Mouse (Mus musculus): Measurements from ENCODE around the gene Arhgdig.

Arhgdig gene

DNA sequence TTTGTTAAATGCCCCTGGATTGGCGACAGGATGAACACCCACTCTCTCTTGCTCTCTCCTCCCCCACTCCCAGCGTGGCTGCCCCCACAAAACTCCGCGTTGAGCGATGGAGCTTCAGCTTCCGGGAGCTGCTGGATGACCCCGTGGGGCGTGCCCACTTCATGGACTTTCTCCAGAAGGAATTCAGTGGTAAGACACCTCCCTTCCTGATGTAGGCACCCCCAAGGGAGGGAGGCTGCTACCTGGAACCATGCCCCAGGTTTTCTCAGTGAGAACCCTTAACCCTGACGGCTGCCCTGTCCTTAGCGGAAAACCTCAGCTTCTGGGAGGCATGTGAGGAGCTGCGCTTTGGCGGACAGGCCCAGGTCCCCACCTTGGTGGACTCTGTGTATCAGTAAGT lies at the start of gene Arhgdig:
TSS of gene Arhgdig (minus strand) at position 101 of the 400 bp plus-strand sequence.
- DNase-seq (ENCODE audit: extremely low read depth, low read depth, low spot score): no peak

DNA sequence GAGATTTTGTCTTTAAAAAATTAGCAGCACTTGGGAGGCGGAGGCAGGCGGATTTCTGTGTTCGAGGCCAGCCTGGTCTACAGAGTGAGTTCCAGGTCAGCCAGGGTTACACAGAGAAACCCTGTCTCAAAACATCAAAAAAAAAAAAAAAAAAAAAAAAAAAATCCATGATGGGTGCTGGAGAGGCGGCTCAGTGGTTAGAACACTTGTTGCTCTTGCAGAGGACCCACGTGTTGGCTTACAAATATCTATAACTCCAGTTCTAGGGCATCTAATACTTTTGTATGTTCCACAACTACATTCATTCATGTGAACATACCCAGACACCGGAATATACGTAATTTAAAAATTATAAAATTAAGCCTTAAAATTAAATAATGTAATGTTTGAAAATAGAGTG lies 47.7 kb upstream of the Arhgdig start:
- no peak for DNase-seq (ENCODE audit: extremely low read depth, low read depth, low spot score)

GRCm38 (mm10) chr17:26253399-26253798 lies 45.8 kb upstream of the Arhgdig start:
- DNase-seq (ENCODE audit: extremely low read depth, low read depth, low spot score): no peak

- no peak for DNase-seq (ENCODE audit: extremely low read depth, low read depth, low spot score)
These were observed 45.1 kb upstream of the Arhgdig start, which contains the start of gene Luc7l for GRCm38 (mm10) chr17:26252539-26253251. Luc7l (plus strand) TSS chr17:26252896.

GRCm38 (mm10) chr17:26251886-26252538 lies 44.4 kb upstream of the Arhgdig start:
- DNase-seq (ENCODE audit: extremely low read depth, low read depth, low spot score): no peak

- no peak for DNase-seq (ENCODE audit: extremely low read depth, low read depth, low spot score)
These were observed 36.7 kb upstream of the Arhgdig start, which contains the start of gene Fam234a for GRCm38 (mm10) chr17:26244101-26244841. Fam234a (minus strand) TSS chr17:26244242.

DNA sequence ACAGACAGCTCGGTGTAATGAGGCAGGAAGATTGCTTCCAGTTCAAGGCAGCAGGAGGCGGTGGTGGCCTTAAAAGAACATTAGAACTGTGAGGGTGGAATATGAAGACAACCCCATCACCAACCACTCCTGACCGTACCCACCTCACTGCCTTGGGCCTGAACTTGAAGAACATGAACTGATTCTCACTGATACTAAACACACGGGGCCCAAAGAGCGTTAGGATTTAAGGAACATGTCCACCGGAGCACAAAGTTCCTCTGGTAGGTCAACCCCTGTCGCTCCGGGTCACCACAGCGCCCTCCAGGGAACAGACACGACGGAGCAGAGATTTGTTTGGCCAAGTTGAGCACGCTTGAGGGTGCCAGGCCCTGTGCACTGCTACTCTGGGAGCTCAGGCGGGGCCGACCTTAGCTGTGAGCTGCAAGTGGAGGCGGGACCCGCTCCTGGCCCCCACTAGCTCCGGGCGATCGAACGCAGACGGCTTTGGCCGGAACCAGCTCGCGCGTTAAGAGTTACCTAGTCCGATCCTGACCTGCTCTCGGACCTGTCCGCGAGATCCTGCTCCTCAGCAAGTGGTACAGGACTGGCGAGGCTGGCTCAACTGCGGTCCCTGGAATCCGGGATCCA lies 36.0 kb upstream of the Arhgdig start:
- no peak for DNase-seq (ENCODE audit: extremely low read depth, low read depth, low spot score)

- no peak for DNase-seq (ENCODE audit: extremely low read depth, low read depth, low spot score)
These were observed 33.4 kb upstream of the Arhgdig start for GRCm38 (mm10) chr17:26240990-26241389.

GRCm38 (mm10) chr17:26240120-26240790 lies 32.7 kb upstream of the Arhgdig start:
- DNase-seq (ENCODE audit: extremely low read depth, low read depth, low spot score): no peak

DNA sequence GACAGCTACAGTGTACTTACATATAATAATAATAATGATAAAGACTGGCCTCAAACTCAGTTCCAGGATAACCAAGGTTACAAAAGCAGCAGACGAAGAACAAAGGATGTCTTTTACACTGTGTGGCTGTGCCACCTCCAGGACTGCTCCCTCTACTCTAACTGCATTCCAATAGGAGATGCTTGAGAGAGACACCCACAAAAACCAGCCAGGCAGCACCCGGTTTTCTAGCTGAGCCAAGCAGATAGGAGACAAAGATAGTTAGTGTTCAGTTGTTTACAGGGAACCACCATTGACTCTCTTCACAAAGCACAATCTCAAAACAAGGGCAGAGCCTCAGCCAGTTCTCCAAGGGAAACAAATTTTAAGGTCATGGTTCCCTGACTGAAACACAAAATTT lies 32.0 kb upstream of the Arhgdig start:
- no peak for DNase-seq (ENCODE audit: extremely low read depth, low read depth, low spot score)

DNA sequence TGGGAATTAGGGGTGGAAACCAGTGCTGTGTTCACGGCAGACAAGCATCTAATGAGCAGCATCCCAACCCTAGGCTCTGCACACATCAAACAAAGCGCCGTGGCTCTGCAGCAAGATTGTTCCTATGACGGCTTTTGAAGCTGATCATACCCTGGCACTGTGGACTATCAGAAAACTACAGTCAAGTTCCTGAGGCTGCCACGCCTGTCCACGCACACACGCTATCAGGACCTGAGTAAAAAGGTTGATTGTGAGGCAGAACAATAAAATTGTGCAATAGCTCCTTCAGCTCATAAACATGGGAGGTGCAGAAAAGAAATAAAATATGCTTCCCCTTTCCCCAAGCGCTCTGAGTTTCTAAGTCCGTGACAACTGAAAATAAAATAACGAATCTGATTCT lies 30.1 kb upstream of the Arhgdig start:
- DNase-seq (ENCODE audit: extremely low read depth, low read depth, low spot score): no peak

- DNase-seq (ENCODE audit: extremely low read depth, low read depth, low spot score): no peak
These were observed 27.7 kb upstream of the Arhgdig start for GRCm38 (mm10) chr17:26235077-26235815.

DNA sequence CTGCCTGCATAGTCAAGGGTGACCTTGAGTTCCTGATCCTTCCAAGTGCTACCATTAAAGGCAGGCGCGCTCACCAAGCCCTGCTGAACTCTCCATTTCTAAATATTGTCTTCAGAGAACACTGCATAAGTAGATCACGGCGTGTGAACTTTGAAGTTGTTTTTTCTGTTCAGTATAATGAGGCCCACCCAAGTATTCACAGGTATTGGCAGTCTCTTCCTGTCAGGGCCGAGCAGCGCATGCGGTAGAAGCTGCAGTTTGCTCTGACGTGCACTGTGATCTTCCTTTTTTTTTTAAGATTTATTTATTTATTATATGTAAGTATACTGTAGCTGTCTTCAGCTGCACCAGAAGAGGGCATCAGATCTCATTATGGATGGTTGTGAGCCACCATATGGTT lies 26.8 kb upstream of the Arhgdig start:
- DNase-seq (ENCODE audit: extremely low read depth, low read depth, low spot score): no peak

DNA sequence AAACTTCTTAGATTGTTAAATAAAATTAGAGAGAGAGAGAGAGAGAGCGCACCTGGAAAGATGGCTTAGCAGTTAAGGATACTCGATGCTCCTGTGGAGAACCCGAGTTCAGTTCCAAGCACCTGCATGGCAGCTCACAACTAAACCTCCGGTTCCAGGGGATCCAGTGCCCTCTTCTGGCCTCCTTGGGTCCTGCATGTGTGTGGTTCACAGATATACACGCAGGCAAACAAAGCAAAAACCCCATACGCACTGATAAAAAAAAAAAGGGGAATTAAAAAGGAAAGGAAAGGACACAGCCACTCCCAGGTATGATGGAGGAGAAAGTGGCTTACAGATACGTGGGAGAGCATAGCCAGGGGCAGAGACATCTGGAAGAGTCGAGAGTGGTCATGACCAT lies 25.3 kb upstream of the Arhgdig start:
- DNase-seq (ENCODE audit: extremely low read depth, low read depth, low spot score): no peak

DNA sequence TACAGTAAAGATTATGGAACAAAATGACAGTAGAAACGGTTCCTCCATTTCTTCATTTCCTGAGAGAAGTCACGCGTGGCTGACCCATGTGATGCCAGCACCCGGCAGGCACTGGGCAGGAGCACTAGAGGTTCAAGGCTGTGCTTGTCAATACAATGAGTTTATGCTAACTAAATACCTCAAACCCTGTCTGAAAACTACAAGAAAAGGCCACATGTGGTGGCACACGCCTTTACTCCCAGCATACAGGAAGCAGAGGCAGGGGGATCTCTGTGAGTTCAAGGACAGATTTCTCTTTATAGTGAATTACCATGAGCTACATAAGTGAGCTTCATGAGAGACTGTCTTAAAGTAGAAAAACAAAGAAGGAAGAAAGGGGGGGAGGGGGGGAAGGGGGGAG lies 23.6 kb upstream of the Arhgdig start:
- no peak for DNase-seq (ENCODE audit: extremely low read depth, low read depth, low spot score)

DNA sequence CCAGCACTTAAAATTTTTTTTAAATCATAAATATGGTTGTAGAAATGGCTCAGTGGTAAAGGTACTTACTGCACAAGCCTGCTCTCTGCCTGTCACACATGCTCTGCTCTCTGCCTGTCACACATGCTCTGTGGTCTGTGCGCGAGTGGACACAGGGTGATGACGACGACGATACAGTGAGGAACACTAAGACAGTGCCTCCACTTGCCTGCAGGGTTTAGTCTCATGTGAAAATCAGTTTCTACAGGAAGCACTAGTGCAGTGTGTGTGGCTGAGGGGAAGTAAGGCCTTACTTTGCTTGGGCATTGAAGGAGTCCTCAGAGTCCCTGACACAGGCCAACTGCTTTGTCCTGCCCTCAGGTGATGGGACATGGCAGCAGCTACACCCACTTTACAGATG lies 22.2 kb upstream of the Arhgdig start:
- DNase-seq (ENCODE audit: extremely low read depth, low read depth, low spot score): no peak

DNA sequence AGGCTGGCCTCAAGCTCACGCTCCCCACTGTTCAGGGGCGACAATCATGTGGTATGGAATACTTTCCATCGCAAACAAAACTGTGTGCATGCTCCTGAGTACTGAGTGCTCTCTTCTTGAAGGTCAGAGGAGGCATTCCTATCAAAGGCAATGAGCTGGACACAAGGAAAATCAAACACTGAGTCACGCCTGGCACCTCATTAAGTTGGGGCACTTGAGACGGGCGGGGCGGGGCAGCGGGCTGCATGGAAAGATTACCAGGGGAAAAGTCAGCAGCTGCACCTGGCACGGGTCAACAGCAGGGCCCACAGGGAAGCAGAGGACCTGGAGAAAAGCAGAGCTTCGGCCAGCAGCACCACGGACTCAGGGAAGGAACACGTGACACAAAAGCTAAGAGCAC lies 17.6 kb upstream of the Arhgdig start:
- no peak for DNase-seq (ENCODE audit: extremely low read depth, low read depth, low spot score)

DNA sequence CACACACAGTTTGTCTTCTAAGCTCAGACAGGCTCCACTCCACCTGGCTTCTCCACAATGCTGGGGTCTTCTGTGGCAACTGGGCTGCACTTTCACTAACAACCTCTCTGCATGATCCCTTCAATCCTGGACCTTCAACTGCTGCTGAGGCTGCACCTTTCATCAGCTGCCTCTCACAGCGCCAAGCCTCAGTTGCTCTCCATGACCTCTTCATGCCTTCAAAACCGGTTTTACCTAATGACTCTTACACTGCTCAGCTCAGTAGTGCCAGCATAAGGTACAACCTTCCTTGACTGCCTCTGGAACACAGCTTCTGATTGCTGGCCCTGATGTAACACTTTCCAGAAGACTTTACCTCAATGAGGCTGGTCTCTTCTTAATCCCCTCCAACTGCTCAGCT lies 13.9 kb upstream of the Arhgdig start:
- DNase-seq (ENCODE audit: extremely low read depth, low read depth, low spot score): no peak

DNA sequence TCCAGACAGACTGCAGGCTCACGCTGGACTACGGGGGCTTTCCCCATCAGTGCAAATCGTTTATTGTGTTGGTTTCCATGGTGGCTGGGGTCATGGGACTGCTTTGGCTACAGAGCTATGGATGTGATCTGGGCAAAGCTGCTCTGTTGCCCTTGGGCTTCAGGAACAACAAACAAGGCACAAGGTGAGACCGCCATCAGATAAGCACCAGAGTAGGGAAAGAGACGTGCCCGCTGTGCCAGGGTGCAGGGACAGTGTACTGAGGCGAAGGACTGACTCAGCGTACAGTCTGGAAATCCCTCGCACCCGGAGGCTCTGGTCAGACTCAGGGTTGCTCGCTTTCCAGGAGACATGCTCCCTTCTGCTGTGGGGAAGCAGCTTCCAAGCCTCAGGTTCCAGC lies 5.1 kb upstream of the Arhgdig start:
- no peak for DNase-seq (ENCODE audit: extremely low read depth, low read depth, low spot score)

DNA sequence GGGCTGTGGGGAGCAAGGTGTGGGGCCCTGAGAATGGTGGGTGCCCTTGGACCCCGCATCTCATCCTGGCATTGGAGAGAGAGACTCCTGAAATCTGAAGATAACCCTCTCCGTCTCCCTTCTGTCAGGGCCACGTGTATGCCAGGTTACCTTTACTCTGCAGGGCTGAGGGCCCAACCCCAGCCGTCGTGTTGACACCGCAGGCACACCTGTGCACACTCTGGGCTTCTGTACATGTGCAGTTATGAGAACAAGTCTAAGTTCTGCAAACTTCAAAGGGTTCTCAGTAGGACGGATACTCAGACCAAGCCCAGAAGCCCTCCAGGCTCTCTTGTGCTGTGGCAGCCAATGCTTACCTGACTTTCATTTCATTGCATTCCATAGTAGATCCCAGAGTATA lies 4.7 kb upstream of the Arhgdig start:
- DNase-seq (ENCODE audit: extremely low read depth, low read depth, low spot score): no peak

Data from fat pad, adult 2 months (tissue).